Mouse (Mus musculus) small intestine, adult 2 months (tissue): ENCODE data around the gene Snx27.

ENCODE experiments used
- CTCF ChIP-seq: fragments of 200-500 bp; IDR thresholded peaks from 2 replicates; pipeline ENCODE4 v1.5.1; 2012; ENCODE audit warnings: low read depth, mild to moderate bottlenecking, control low read depth, inconsistent platforms, low read length, moderate library complexity, mixed read lengths; ENCODE audit not compliant: insufficient replicate concordance, insufficient read length; ENCODE audit errors: extremely low read depth
- POLR2A ChIP-seq: fragments of 200-500 bp; IDR thresholded peaks from 2 replicates; pipeline ENCODE4 v1.6.1; 2012; ENCODE audit warnings: low read depth, mild to moderate bottlenecking, control low read depth, inconsistent platforms, low read length, moderate library complexity

- no peak for TF ChIP-seq CTCF
- TF ChIP-seq POLR2A = no peak
Measured at GRCm38 (mm10) chr3:94473115-94473505, 109.4 kb downstream of the Snx27 start.
